Mouse (Mus musculus): ENCODE results near the gene Gm45717. TPM values are rescaled to one million over a fixed set of nuclear protein-coding genes. Genes with fewer than 3 reads are reported as not detected.

Gene Gm45717
- polyA plus RNA-seq, 1 experiment from 2014 or later = not detected

DNA sequence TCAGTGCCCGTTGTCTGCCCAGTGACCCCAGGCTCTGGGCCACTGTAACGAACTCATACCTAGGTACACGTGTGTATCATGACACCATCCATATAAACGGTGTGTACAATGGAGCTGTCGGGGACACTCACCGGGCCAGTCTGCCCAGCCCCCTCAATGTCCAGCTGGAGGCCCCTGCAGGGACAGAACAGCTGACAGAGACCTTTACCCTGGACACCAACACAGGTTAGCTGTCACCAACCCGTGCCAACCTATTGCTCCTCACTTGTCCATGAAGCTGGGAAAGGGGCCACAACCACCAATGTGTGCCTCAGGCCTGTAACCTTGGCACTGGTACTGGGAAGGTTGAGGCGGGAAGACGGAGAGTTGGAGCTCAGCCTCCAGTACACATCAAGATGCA, 13.4 kb downstream of the Gm45717 start:
- Histone ChIP-seq H3K27ac (ENCODE audit: low read length) (peak overlapping the region; percentile 93), H3K36me3 (ENCODE audit: control insufficient read depth, insufficient read depth) (no peaks in the 10 kb centered on the region), H3K27me3 (ENCODE audit: control insufficient read depth, insufficient read depth, low read length) (no peaks in the 10 kb centered on the region), H3K9ac (ENCODE audit: low read length) (peak overlapping the region; percentile 87), H3K4me1 (ENCODE audit: control insufficient read depth, insufficient read depth, low read length) (peaks cover 13% of the 10 kb centered on the region), H3K4me2 (ENCODE audit: low read depth, low read length) (peak overlapping the region; percentile 73), H3K9me3 (replicated peaks; ENCODE audit: control insufficient read depth, low read length) (no peaks in the 10 kb centered on the region), H3K4me3 (ENCODE audit: low read length) (peak overlapping the region; percentile 67)
- 49% methylated on average over 9 of the region's 9 CpGs for WGBS
- ATAC-seq (replicated peaks; ENCODE audit: extremely low read depth, insufficient read depth, low FRiP score) = no peak

DNA sequence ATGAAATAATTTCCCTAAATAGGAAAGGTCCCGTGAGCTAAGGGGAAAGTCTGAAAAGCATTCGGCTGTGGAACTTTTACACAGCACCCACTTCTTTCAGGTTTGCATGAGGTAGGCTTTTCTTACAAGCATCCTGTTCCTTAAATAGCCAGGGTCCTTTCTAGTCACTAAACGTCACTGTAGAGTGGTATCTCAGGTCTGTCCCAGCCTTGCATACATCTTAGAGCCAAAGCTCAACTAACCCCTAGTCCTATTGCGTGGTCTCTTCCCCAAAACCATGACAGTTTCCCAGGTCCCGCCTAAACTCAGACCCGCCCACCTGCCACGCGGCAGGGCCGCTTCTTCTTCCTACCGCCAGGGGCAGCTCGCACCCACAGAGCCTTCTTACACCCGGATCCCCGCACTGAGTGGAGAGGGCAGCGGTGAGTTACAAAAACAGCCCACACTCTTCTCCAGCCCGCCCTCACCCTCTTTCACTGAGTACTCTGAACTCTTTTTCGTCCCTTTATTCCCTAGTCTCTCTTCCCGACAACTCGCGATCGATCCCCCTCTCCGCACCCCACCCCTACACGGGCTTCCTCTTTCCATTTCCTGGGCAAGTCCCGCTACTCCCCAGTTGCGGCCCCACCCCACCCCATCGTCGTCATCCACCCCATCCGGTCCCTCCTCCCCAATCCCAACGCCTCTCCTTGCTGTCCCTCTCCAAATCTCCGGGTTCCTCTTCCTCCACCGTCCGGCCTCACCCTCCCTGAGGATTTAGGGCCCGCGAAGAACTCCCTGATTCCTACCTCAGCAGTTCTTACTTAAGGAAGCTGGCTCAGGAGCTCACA, 14.3 kb downstream of the Gm45717 start, which contains the start of gene Pgghg:
Pgghg (plus strand) TSS at position 170 of the 830 bp plus-strand sequence.
- Histone ChIP-seq H3K4me1 (ENCODE audit: control insufficient read depth, insufficient read depth, low read length) (peaks cover 10% of the 10 kb centered on the region), H3K9ac (ENCODE audit: low read length) (peak within 1 kb of the TSS; percentile 87), H3K36me3 (ENCODE audit: control insufficient read depth, insufficient read depth) (no peaks in the 10 kb centered on the region), H3K4me3 (ENCODE audit: low read length) (peak within 1 kb of the TSS; percentile 67), H3K27me3 (ENCODE audit: control insufficient read depth, insufficient read depth, low read length) (0 out of 2 replicates have a peak, but pooled peaks cover 2% of the 10 kb centered on the region), H3K9me3 (replicated peaks; ENCODE audit: control insufficient read depth, low read length) (no peaks in the 10 kb centered on the region), H3K27ac (ENCODE audit: low read length) (peak within 1 kb of the TSS; percentile 93), H3K4me2 (ENCODE audit: low read depth, low read length) (peak within 1 kb of the TSS; percentile 73)
- 3% methylated on average over 33 of the region's 33 CpGs for WGBS
- peak; percentile 95 for ATAC-seq (replicated peaks; ENCODE audit: extremely low read depth, insufficient read depth, low FRiP score)

DNA sequence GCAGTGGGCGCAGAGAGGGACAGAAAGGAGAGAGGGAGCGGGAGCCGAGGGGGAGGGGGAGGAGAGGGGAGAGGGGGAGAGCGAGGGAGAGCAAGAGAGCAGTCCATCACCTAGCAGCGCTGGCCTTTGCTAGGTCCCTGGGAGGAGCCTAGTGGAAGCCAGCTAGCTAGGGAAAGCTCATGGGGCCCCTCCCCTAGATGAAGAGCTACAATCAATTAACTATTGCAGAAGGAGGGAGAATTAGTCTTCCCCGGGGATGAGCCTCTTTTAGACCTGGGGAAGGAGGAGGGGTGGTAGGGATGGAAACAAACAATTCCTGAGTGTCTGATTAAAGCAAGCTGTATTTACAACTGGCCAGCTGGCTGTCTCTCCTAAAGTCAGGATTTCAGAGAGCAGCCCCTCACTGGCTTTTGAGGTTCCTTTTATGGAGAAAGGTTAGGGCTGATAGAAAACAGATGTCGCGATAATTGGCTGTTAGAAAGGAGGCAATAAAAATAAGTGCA, 16.0 kb downstream of the Gm45717 start:
- H3K4me3 ChIP-seq (ENCODE audit: low read length) = no peak overlapping the region
- H3K4me2 ChIP-seq (ENCODE audit: low read depth, low read length) = no peak overlapping the region
- no peak for ATAC-seq (replicated peaks; ENCODE audit: extremely low read depth, insufficient read depth, low FRiP score)
- peaks cover 8% of the 10 kb centered on the region for H3K4me1 ChIP-seq (ENCODE audit: control insufficient read depth, insufficient read depth, low read length)
- H3K9ac ChIP-seq (ENCODE audit: low read length) = no peak overlapping the region
- peaks cover 2% of the 10 kb centered on the region; the same call in 1 of the 2 replicates for H3K27me3 ChIP-seq (ENCODE audit: control insufficient read depth, insufficient read depth, low read length)
- WGBS = 15% methylated on average over 7 of the region's 8 CpGs
- no peaks in the 10 kb centered on the region for H3K9me3 ChIP-seq (replicated peaks; ENCODE audit: control insufficient read depth, low read length)
- H3K27ac ChIP-seq (ENCODE audit: low read length) = no peak overlapping the region
- no peaks in the 10 kb centered on the region for H3K36me3 ChIP-seq (ENCODE audit: control insufficient read depth, insufficient read depth)

DNA sequence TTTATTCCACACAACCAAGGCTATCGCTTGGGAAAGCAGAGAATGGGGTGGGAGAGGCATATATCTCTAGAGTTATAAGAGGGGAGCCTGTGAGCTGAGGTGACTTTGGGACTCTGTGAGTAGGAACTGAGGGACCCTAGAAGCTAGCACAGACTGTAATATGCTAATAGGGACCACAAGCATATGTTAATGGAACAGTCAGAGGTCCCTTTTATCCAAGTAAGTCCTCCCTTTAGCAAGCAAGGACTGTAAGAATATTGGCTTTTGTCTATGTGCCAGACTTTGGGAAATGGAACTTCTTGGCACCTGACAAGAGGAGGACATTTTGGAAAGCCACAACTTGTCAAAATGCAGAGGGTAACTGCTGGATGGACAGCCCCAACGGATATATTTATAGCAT, 16.8 kb downstream of the Gm45717 start:
- Histone ChIP-seq H3K36me3 (ENCODE audit: control insufficient read depth, insufficient read depth) (no peaks in the 10 kb centered on the region), H3K9me3 (replicated peaks; ENCODE audit: control insufficient read depth, low read length) (no peaks in the 10 kb centered on the region), H3K27me3 (ENCODE audit: control insufficient read depth, insufficient read depth, low read length) (peaks cover 2% of the 10 kb centered on the region; the same call in 1 of the 2 replicates), H3K4me2 (ENCODE audit: low read depth, low read length) (no peak overlapping the region), H3K9ac (ENCODE audit: low read length) (no peak overlapping the region), H3K4me3 (ENCODE audit: low read length) (no peak overlapping the region), H3K4me1 (ENCODE audit: control insufficient read depth, insufficient read depth, low read length) (peaks cover 8% of the 10 kb centered on the region), H3K27ac (ENCODE audit: low read length) (no peak overlapping the region)
- no peak for ATAC-seq (replicated peaks; ENCODE audit: extremely low read depth, insufficient read depth, low FRiP score)
- 23% methylated on average over 2 of the region's 2 CpGs for WGBS

DNA sequence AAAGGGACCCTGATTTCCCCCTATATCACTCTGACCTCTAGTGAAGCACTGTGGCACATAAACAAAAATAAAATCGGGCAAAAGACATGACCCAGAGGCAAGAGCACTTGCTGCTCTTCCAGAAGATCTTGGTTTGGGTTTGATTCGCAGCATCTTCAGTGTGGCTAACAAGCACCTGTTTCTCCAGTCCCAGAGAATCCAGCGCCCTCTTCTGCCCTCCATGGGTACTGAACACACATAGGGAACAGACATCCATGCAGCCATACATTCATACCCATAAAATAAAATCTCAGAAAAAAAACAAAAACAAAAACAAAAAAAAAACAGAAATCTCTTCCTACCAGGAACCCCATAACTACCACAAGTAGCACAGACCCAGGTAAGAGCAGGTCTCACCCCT, 17.3 kb downstream of the Gm45717 start:
- Histone ChIP-seq H3K9me3 (replicated peaks; ENCODE audit: control insufficient read depth, low read length) (no peaks in the 10 kb centered on the region), H3K36me3 (ENCODE audit: control insufficient read depth, insufficient read depth) (no peaks in the 10 kb centered on the region), H3K27me3 (ENCODE audit: control insufficient read depth, insufficient read depth, low read length) (peaks cover 2% of the 10 kb centered on the region; the same call in 1 of the 2 replicates), H3K9ac (ENCODE audit: low read length) (no peak overlapping the region), H3K4me1 (ENCODE audit: control insufficient read depth, insufficient read depth, low read length) (peaks cover 8% of the 10 kb centered on the region), H3K27ac (ENCODE audit: low read length) (no peak overlapping the region), H3K4me2 (ENCODE audit: low read depth, low read length) (no peak overlapping the region), H3K4me3 (ENCODE audit: low read length) (no peak overlapping the region)
- ATAC-seq (replicated peaks; ENCODE audit: extremely low read depth, insufficient read depth, low FRiP score) = no peak
- 46% methylated on average over 3 of the region's 3 CpGs for WGBS

DNA sequence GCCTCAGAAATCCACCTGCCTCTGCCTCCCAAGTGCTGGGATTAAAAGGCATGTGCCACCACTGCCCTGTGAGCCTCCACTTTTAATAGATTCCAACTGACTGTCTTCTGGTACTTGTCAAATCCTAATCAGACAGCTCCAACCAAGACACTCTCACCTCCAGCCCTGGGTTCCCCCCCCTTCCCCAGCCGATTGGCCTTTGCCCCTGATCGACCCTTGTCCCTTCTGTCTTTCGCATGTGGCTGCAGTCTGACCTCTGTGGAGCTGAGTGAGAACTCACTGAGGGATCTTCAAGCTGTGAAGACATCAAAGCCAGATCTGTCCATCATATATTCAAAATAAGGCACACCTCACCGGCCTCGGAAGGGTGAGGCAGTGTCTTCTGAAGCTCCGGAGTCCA, 28.6 kb downstream of the Gm45717 start:
- H3K4me3 ChIP-seq (ENCODE audit: low read length) = no peak overlapping the region
- no peak for ATAC-seq (replicated peaks; ENCODE audit: extremely low read depth, insufficient read depth, low FRiP score)
- H3K9ac ChIP-seq (ENCODE audit: low read length) = no peak overlapping the region
- WGBS = 79% methylated on average over 6 of the region's 6 CpGs
- H3K4me2 ChIP-seq (ENCODE audit: low read depth, low read length) = no peak overlapping the region
- H3K27ac ChIP-seq (ENCODE audit: low read length) = no peak overlapping the region
- H3K4me1 ChIP-seq (ENCODE audit: control insufficient read depth, insufficient read depth, low read length) = peaks cover 9% of the 10 kb centered on the region
- H3K27me3 ChIP-seq (ENCODE audit: control insufficient read depth, insufficient read depth, low read length) = peaks cover 31% of the 10 kb centered on the region
- no peaks in the 10 kb centered on the region for H3K36me3 ChIP-seq (ENCODE audit: control insufficient read depth, insufficient read depth)
- H3K9me3 ChIP-seq (replicated peaks; ENCODE audit: control insufficient read depth, low read length) = no peaks in the 10 kb centered on the region

DNA sequence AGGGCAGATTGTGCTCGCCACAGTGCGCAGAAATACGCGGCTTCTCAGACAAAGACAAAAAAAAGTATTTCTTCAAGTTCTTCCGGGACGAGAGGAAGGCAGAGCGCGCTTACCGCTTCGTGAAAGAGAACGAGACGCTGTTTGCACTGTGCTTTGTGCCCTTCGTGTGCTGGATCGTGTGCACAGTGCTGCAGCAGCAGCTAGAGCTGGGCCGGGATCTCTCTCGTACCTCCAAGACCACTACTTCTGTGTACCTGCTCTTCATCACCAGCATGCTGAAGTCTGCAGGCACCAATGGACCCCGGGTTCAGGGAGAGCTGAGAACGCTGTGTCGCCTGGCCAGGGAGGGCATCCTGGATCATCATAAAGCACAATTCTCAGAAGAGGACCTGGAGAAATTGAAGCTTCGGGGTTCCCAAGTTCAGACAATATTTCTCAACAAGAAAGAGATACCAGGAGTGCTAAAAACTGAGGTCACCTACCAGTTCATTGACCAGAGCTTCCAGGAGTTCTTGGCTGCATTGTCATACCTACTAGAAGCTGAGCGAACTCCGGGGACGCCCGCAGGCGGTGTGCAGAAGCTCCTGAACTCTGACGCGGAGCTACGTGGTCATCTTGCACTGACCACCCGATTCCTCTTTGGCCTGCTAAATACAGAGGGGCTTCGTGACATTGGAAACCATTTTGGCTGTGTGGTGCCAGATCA, 32.5 kb downstream of the Gm45717 start:
- Histone ChIP-seq H3K27ac (ENCODE audit: low read length) (no peak overlapping the region), H3K36me3 (ENCODE audit: control insufficient read depth, insufficient read depth) (no peaks in the 10 kb centered on the region), H3K4me2 (ENCODE audit: low read depth, low read length) (peak overlapping the region; percentile 67), H3K9me3 (replicated peaks; ENCODE audit: control insufficient read depth, low read length) (no peaks in the 10 kb centered on the region), H3K4me1 (ENCODE audit: control insufficient read depth, insufficient read depth, low read length) (peaks cover 9% of the 10 kb centered on the region), H3K27me3 (ENCODE audit: control insufficient read depth, insufficient read depth, low read length) (peaks cover 61% of the 10 kb centered on the region), H3K9ac (ENCODE audit: low read length) (no peak overlapping the region; the same call in 1 of the 2 replicates), H3K4me3 (ENCODE audit: low read length) (peak overlapping the region; percentile 52)
- ATAC-seq (replicated peaks; ENCODE audit: extremely low read depth, insufficient read depth, low FRiP score) = no peak
- WGBS = 23% methylated on average over 30 of the region's 30 CpGs

DNA sequence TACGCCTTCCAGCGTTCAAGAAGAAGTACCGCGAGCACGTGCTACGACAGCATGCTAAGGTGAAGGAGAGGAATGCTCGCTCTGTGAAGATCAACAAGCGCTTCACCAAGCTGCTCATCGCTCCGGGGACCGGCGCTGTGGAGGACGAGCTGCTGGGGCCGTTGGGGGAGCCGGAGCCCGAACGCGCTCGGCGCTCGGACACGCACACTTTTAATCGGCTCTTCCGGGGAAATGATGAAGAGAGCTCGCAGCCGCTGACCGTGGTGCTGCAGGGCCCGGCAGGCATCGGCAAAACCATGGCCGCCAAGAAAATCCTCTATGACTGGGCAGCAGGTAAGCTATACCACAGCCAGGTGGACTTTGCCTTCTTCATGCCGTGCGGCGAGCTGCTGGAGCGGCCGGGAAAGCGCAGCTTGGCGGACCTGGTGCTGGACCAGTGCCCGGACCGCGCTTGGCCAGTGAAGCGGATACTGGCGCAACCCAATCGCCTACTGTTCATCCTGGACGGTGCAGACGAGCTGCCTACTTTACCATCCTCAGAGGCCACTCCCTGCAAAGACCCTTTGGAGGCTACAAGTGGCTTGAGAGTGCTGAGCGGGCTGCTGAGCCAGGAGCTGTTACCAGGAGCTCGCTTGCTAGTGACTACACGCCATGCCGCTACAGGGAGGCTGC, 33.2 kb downstream of the Gm45717 start:
- Histone ChIP-seq H3K9ac (ENCODE audit: low read length) (peak overlapping the region; percentile 41), H3K27ac (ENCODE audit: low read length) (no peak overlapping the region), H3K4me1 (ENCODE audit: control insufficient read depth, insufficient read depth, low read length) (peaks cover 9% of the 10 kb centered on the region), H3K9me3 (replicated peaks; ENCODE audit: control insufficient read depth, low read length) (no peaks in the 10 kb centered on the region), H3K4me2 (ENCODE audit: low read depth, low read length) (peak overlapping the region; percentile 67), H3K4me3 (ENCODE audit: low read length) (peak overlapping the region; percentile 52), H3K36me3 (ENCODE audit: control insufficient read depth, insufficient read depth) (no peaks in the 10 kb centered on the region), H3K27me3 (ENCODE audit: control insufficient read depth, insufficient read depth, low read length) (peaks cover 63% of the 10 kb centered on the region)
- no peak for ATAC-seq (replicated peaks; ENCODE audit: extremely low read depth, insufficient read depth, low FRiP score)
- WGBS = 2% methylated on average over 49 of the region's 49 CpGs

Measured in heart, embryonic 16.5 days (tissue).